In the genomic region with DNA sequence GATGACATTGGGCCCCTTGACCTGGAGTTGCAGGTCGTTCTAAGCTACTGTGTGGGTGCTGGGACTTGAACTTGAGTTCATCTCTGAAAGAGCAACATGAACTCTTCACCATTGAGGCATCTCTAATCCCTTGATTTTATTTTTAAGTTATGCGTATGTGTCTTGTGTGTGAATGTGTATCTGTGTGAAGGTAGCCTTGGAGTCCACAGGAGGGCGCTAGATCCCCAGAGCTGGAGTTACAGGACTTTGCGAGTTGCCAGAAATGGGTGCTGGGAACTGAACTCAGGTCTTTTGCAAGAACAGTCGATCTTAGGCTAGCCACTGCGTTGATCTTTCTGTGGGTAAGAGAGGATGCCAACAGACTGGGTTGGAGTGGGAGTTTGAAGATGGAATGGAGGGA, we compare ENCODE assay signal across 9 mouse cellular contexts. TPM values are rescaled to one million over a fixed set of nuclear protein-coding genes. Genes with fewer than 3 reads are reported as not detected.
DNase-seq lines count a peak whose midpoint lies in the region; ATAC-seq and TF ChIP-seq lines count a peak whose summit lies in the region.
"Had no signal": no experiment of that assay in that cellular context is flagged by ENCODE, and none has a peak within 500 bp of the region (broad histone marks: within the 10 kb centered on the region; RNA-seq: fewer than 3 reads in every experiment).

No protein-coding gene starts in this region.

- TF ChIP-seq POLR2A in kidney, adult 2 months (IDR thresholded peaks at IDR 0.05; ENCODE audit: low read depth, low read length) = no peak

- DNase-seq in CD4-positive, CD25-positive, alpha-beta regulatory T cell, adult 2 months (ENCODE audit: low read depth, low spot score) = peak; percentile 42
- peak; percentile 60 for DNase-seq in kidney, adult 2 months
- DNase-seq in kidney, adult 11 months = no peak
- peak; percentile 36 to 73 for DNase-seq in kidney, postnatal 36 days
- no peak for DNase-seq in ovary, postnatal 14 days (ENCODE audit: low spot score)
- no peak for DNase-seq in urinary bladder, adult 2 months (ENCODE audit: low spot score)

- no peak overlapping the region for H3K4me3 ChIP-seq in kidney, adult 2 months (ENCODE audit: insufficient read depth, low read depth, low read length)
- H3K4me3 ChIP-seq in E14TG2a.4 (replicated peaks; ENCODE audit: low read length) = no peak overlapping the region

- H3K9me3 ChIP-seq in E14TG2a.4 (ENCODE audit: low read length) = peaks cover 5% of the 10 kb centered on the region; the same call in 1 of the 2 replicates

- WGBS in kidney, adult 2 months = 85% methylated on average over 6 of the region's 6 CpGs

- peak; percentile 35; the same call in 1 of the 2 replicates for TF ChIP-seq CTCF in kidney, adult 2 months (conservative IDR thresholded peaks at IDR 0.05; ENCODE audit: insufficient read depth, insufficient read length, low read depth, low read length)
- peak; percentile 78 for TF ChIP-seq CTCF in E14TG2a.4 (conservative IDR thresholded peaks at IDR 0.05; ENCODE audit: low read length)

- no peak for ATAC-seq in CD4-positive, CD25-positive, alpha-beta regulatory T cell, adult 4 months

- no peak overlapping the region for H3K27ac ChIP-seq in kidney, adult 2 months (ENCODE audit: insufficient read depth, low read depth, low read length)

- H3K27me3 ChIP-seq in kidney, adult 2 months (replicated peaks; ENCODE audit: control insufficient read depth, insufficient read depth, low read length) = no peaks in the 10 kb centered on the region
- H3K27me3 ChIP-seq in E14TG2a.4 (ENCODE audit: insufficient read depth, low read length) = peaks cover 5% of the 10 kb centered on the region

- no peaks in the 10 kb centered on the region for H3K4me1 ChIP-seq in kidney, adult 2 months (ENCODE audit: control insufficient read depth, insufficient read depth, low read length)
- H3K4me1 ChIP-seq in E14TG2a.4 (replicated peaks; ENCODE audit: low read depth, low read length) = peaks cover 54% of the 10 kb centered on the region

- no peaks in the 10 kb centered on the region for H3K36me3 ChIP-seq in kidney, adult 2 months (ENCODE audit: control insufficient read depth, insufficient read depth, low read length)
- no peaks in the 10 kb centered on the region for H3K36me3 ChIP-seq in E14TG2a.4 (ENCODE audit: insufficient read depth, low read length)

RNA-seq across cellular contexts. Expression of a gene that starts 4.5 kb away (rescaled TPM):
- not detected for polyA plus RNA-seq in CD4-positive, CD25-positive, alpha-beta regulatory T cell, adult 4 months (2017; shearing (Covaris generic))
- polyA plus RNA-seq in kidney, adult 2 months (2012; rRNA removed) = 0.08 and 0.17 TPM in 2 replicates
- 0.04 and 0.06 TPM in 2 replicates for polyA plus RNA-seq in urinary bladder, adult 2 months (2012; rRNA removed)
- polyA plus RNA-seq: heart, postnatal 0 days had no signal

Comparison
In these comparisons a context has a peak if more than half of its experiments do, and no peak if none do; other contexts are left out.
1. DNase-seq: peak in CD4-positive, CD25-positive, alpha-beta regulatory T cell, adult 2 months (single experiment), kidney, adult 2 months (single experiment) and kidney, postnatal 36 days (2 of 2); none in kidney, adult 11 months (single experiment), ovary, postnatal 14 days (single experiment) and urinary bladder, adult 2 months (single experiment).